Mouse (Mus musculus): ENCODE measurements at regions not wholly inside any gene's neighbourhood (a gene's known extent, or its start where the extent isn't known, plus 50 kb on each side); places are given as distances from the start of the nearest gene placed in this dataset.

GRCm38 (mm10) chr4:31880213-31880612 lies 83.7 kb upstream of the Map3k7 start:
- ATAC-seq: no peak

GRCm38 (mm10) chr4:31889673-31890072 lies 74.2 kb upstream of the Map3k7 start:
- 48% methylated on average over 3 of the region's 3 CpGs for WGBS
- no peak overlapping the region for H3K4me3 ChIP-seq (ENCODE audit: low read length)
- H3K27me3 ChIP-seq (replicated peaks; ENCODE audit: control insufficient read depth, insufficient read depth, low read length): no peaks in the 10 kb centered on the region
- no peak overlapping the region for H3K9ac ChIP-seq (ENCODE audit: low read depth, low read length)
- H3K4me1 ChIP-seq (ENCODE audit: control insufficient read depth, insufficient read depth, low read depth, low read length): no peaks in the 10 kb centered on the region
- peaks cover 2% of the 10 kb centered on the region; the same call in 1 of the 2 replicates for H3K9me3 ChIP-seq (ENCODE audit: control insufficient read depth, low read length)
- H3K27ac ChIP-seq (ENCODE audit: low read depth, low read length): no peak overlapping the region
- ATAC-seq: peak; percentile 72
- no peak overlapping the region for H3K4me2 ChIP-seq (ENCODE audit: low read length)
- no peaks in the 10 kb centered on the region for H3K36me3 ChIP-seq (ENCODE audit: control insufficient read depth, insufficient read depth, low read length)

More at GRCm38 (mm10) chr4:31880213-31880612, 83.7 kb upstream of the Map3k7 start:
- WGBS: 21% methylated on average over 7 of the region's 7 CpGs
- Histone ChIP-seq H3K36me3 (ENCODE audit: control insufficient read depth, insufficient read depth, low read length) (no peaks in the 10 kb centered on the region), H3K4me2 (ENCODE audit: low read length) (peak overlapping the region; percentile 45), H3K4me1 (ENCODE audit: control insufficient read depth, insufficient read depth, low read depth, low read length) (no peaks in the 10 kb centered on the region; the same call in 1 of the 2 replicates), H3K4me3 (ENCODE audit: low read length) (no peak overlapping the region), H3K9me3 (ENCODE audit: control insufficient read depth, low read length) (no peaks in the 10 kb centered on the region), H3K27ac (ENCODE audit: low read depth, low read length) (no peak overlapping the region), H3K9ac (ENCODE audit: low read depth, low read length) (peak overlapping the region; percentile 18; the same call in 1 of the 2 replicates), H3K27me3 (replicated peaks; ENCODE audit: control insufficient read depth, insufficient read depth, low read length) (no peaks in the 10 kb centered on the region)

GRCm38 (mm10) chr4:31909086-31909673 lies 54.7 kb upstream of the Map3k7 start:
- H3K4me1 ChIP-seq (ENCODE audit: control insufficient read depth, insufficient read depth, low read depth, low read length): no peaks in the 10 kb centered on the region
- WGBS: 80% methylated on average over 8 of the region's 8 CpGs

More at GRCm38 (mm10) chr4:31909086-31909673, 54.7 kb upstream of the Map3k7 start:
- H3K9ac ChIP-seq (ENCODE audit: low read depth, low read length): no peak overlapping the region
- H3K27ac ChIP-seq (ENCODE audit: low read depth, low read length): no peak overlapping the region
- H3K27me3 ChIP-seq (replicated peaks; ENCODE audit: control insufficient read depth, insufficient read depth, low read length): no peaks in the 10 kb centered on the region
- ATAC-seq: no peak
- H3K36me3 ChIP-seq (ENCODE audit: control insufficient read depth, insufficient read depth, low read length): no peaks in the 10 kb centered on the region
- H3K9me3 ChIP-seq (ENCODE audit: control insufficient read depth, low read length): no peaks in the 10 kb centered on the region
- H3K4me3 ChIP-seq (ENCODE audit: low read length): no peak overlapping the region
- no peak overlapping the region for H3K4me2 ChIP-seq (ENCODE audit: low read length)
